ENCODE assay signal across 12 mouse cellular contexts in genomic region chr13:60746271-60746670, GRCm38 (mm10). TPM values are rescaled to one million over a fixed set of nuclear protein-coding genes. Genes with fewer than 3 reads are reported as not detected.
DNase-seq lines count a peak whose midpoint lies in the region; ATAC-seq lines count a peak whose summit lies in the region.
"Had no signal": no experiment of that assay in that cellular context is flagged by ENCODE, and none has a peak within 500 bp of the region (broad histone marks: within the 10 kb centered on the region; RNA-seq: fewer than 3 reads in every experiment).

No protein-coding gene starts in this region.

- no peak overlapping the region for H3K27ac ChIP-seq in hindbrain, embryonic 11.5 days (ENCODE audit: low read depth, low read length)
- H3K27ac ChIP-seq in hindbrain, embryonic 13.5 days = no peak overlapping the region
- H3K27ac ChIP-seq in limb, embryonic 10.5 days = no peak overlapping the region
- H3K27ac ChIP-seq: macrophage; stomach, embryonic 15.5 days had no signal

- no peak overlapping the region for H3K4me2 ChIP-seq in hindbrain, embryonic 11.5 days (replicated peaks; ENCODE audit: low read depth, low read length)
- H3K4me2 ChIP-seq in hindbrain, embryonic 13.5 days = no peak overlapping the region
- H3K4me2 ChIP-seq: stomach, embryonic 15.5 days had no signal

- 53% methylated on average over 1 of the region's 1 CpGs for WGBS in hindbrain, embryonic 11.5 days
- WGBS in hindbrain, embryonic 13.5 days = 54% methylated on average over 1 of the region's 1 CpGs
- 51% methylated on average over 1 of the region's 1 CpGs for WGBS in limb, embryonic 10.5 days

- intact Hi-C loops in heart, postnatal 36 days (cut with DNase I) = no loop called here

- H3K4me3 ChIP-seq in hindbrain, embryonic 11.5 days (ENCODE audit: low read depth, low read length) = no peak overlapping the region
- H3K4me3 ChIP-seq in hindbrain, embryonic 13.5 days = no peak overlapping the region
- no peak overlapping the region for H3K4me3 ChIP-seq in limb, embryonic 10.5 days
- H3K4me3 ChIP-seq: stomach, embryonic 15.5 days had no signal

- no peak overlapping the region for H3K9ac ChIP-seq in hindbrain, embryonic 11.5 days (ENCODE audit: low read depth, low read length)
- no peak overlapping the region for H3K9ac ChIP-seq in hindbrain, embryonic 13.5 days
- H3K9ac ChIP-seq: stomach, embryonic 15.5 days had no signal

- peaks cover 1% of the 10 kb centered on the region; the same call in 1 of the 2 replicates for H3K36me3 ChIP-seq in hindbrain, embryonic 11.5 days (ENCODE audit: control insufficient read depth, insufficient read depth, low read length)
- H3K36me3 ChIP-seq in hindbrain, embryonic 13.5 days = peaks cover 73% of the 10 kb centered on the region
- H3K36me3 ChIP-seq in limb, embryonic 10.5 days = peaks cover 27% of the 10 kb centered on the region

- ATAC-seq in hindbrain, embryonic 11.5 days (ENCODE audit: low FRiP score) = no peak
- no peak for ATAC-seq in hindbrain, embryonic 13.5 days (ENCODE audit: low FRiP score)
- no peak for ATAC-seq in activated CD4-positive, CD25-positive, alpha-beta regulatory T cell, adult 4 months

- H3K9me3 ChIP-seq in hindbrain, embryonic 11.5 days (ENCODE audit: control insufficient read depth, low read length) = no peaks in the 10 kb centered on the region
- H3K9me3 ChIP-seq in hindbrain, embryonic 13.5 days = no peaks in the 10 kb centered on the region
- no peaks in the 10 kb centered on the region for H3K9me3 ChIP-seq in limb, embryonic 10.5 days (replicated peaks)
- H3K9me3 ChIP-seq: stomach, embryonic 15.5 days had no signal

- no peaks in the 10 kb centered on the region for H3K27me3 ChIP-seq in hindbrain, embryonic 11.5 days (ENCODE audit: control insufficient read depth, insufficient read depth, low read length)
- no peaks in the 10 kb centered on the region for H3K27me3 ChIP-seq in hindbrain, embryonic 13.5 days
- no peaks in the 10 kb centered on the region for H3K27me3 ChIP-seq in limb, embryonic 10.5 days (ENCODE audit: low read depth, poor library complexity, severe bottlenecking)
- H3K27me3 ChIP-seq: stomach, embryonic 15.5 days had no signal

- peak; percentile 72 for DNase-seq in hindbrain, embryonic 11.5 days (ENCODE audit: low spot score)
- peak; percentile 60 for DNase-seq in 3T3-L1 (ENCODE audit: low read depth, low spot score)
- DNase-seq in MN1 (ENCODE audit: low spot score) = peak; percentile 47
- DNase-seq in limb, embryonic 10.5 days (ENCODE audit: low spot score) = peak; percentile 71
- DNase-seq in spleen, postnatal 36 days (ENCODE audit: low spot score in 2 of 2) = no peak
- no peak for DNase-seq in heart, postnatal 36 days

- no peaks in the 10 kb centered on the region for H3K4me1 ChIP-seq in hindbrain, embryonic 11.5 days (replicated peaks; ENCODE audit: control insufficient read depth, insufficient read depth, low read length)
- H3K4me1 ChIP-seq in hindbrain, embryonic 13.5 days (replicated peaks) = peaks cover 11% of the 10 kb centered on the region
- no peaks in the 10 kb centered on the region; the same call in 1 of the 2 replicates for H3K4me1 ChIP-seq in limb, embryonic 10.5 days
- H3K4me1 ChIP-seq: stomach, embryonic 15.5 days had no signal

RNA-seq across cellular contexts. Expression of gene BC051665, which starts 39.9 kb away (rescaled TPM):
- not detected in 2 replicates for polyA plus RNA-seq in hindbrain, embryonic 11.5 days (2014; fragmentation: Nextera tagmentation; extraction: Ambion mirVana)
- polyA plus RNA-seq in hindbrain, embryonic 13.5 days (2015; fragmentation: Nextera tagmentation; extraction: Ambion mirVana) = not detected in 2 replicates
- polyA plus RNA-seq in limb, embryonic 10.5 days (2016; fragmentation: Nextera tagmentation; extraction: Ambion mirVana) = not detected in 2 replicates
- polyA plus RNA-seq in activated CD4-positive, CD25-positive, alpha-beta regulatory T cell, adult 4 months (2017; shearing (Covaris generic)) = not detected
- not detected for total RNA-seq in heart, postnatal 36 days (2021)
- total RNA-seq: adrenal gland, adult 18-20 months; heart, adult 18-20 months had no signal
- polyA plus RNA-seq: macrophage; stomach, embryonic 15.5 days had no signal

RNA-seq across cellular contexts. Expression of gene Ctsll3, which starts 56.4 kb away (rescaled TPM):
- not detected in 2 replicates for polyA plus RNA-seq in hindbrain, embryonic 11.5 days (2014; fragmentation: Nextera tagmentation; extraction: Ambion mirVana)
- not detected in 2 replicates for polyA plus RNA-seq in hindbrain, embryonic 13.5 days (2015; fragmentation: Nextera tagmentation; extraction: Ambion mirVana)
- not detected in 2 replicates for polyA plus RNA-seq in limb, embryonic 10.5 days (2016; fragmentation: Nextera tagmentation; extraction: Ambion mirVana)
- not detected for polyA plus RNA-seq in activated CD4-positive, CD25-positive, alpha-beta regulatory T cell, adult 4 months (2017; shearing (Covaris generic))
- total RNA-seq in heart, postnatal 36 days (2021) = not detected
- total RNA-seq: adrenal gland, adult 18-20 months; heart, adult 18-20 months had no signal
- polyA plus RNA-seq: macrophage; stomach, embryonic 15.5 days had no signal

Comparison
In these comparisons a context has a peak if more than half of its experiments do, and no peak if none do; other contexts are left out.
1. DNase-seq: peak in hindbrain, embryonic 11.5 days (single experiment), 3T3-L1 (single experiment), MN1 (single experiment) and limb, embryonic 10.5 days (single experiment); none in spleen, postnatal 36 days (0 of 2) and heart, postnatal 36 days (0 of 2).